Mouse (Mus musculus) layer of hippocampus, adult 9-10 months (tissue): Measurements from ENCODE around the gene Spg7.
"Not testable (repeated sequence)": the region's sequence is repeated elsewhere in the genome, so short reads cannot be mapped to it uniquely, and the experiment has no call there.

Experiments used
- DNase-seq: peaks from one replicate; pipeline ENCODE4 v3.0.0; 2022; ENCODE audit warnings: low spot score

The Spg7 gene

DNA sequence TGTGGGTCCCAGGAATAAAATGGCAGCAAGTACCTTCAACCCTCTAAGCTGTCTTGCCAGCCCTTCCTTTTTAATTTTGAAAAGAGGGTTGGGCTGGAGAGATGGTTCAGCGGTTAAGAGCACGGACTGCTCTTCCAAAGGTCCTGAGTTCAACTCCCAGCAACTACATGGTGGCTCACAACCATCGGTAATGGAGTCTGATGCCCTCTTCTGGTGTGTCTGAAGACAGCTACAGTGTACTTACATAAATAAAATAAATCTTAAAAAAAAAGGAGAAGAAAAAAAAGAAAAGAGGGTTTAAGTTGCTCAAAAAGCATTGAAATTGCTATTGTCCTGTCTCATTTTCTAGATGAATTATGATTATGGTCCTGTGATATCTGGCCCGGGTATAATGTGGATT lies 38.5 kb downstream of the Spg7 start:
- DNase-seq = no peak

DNA sequence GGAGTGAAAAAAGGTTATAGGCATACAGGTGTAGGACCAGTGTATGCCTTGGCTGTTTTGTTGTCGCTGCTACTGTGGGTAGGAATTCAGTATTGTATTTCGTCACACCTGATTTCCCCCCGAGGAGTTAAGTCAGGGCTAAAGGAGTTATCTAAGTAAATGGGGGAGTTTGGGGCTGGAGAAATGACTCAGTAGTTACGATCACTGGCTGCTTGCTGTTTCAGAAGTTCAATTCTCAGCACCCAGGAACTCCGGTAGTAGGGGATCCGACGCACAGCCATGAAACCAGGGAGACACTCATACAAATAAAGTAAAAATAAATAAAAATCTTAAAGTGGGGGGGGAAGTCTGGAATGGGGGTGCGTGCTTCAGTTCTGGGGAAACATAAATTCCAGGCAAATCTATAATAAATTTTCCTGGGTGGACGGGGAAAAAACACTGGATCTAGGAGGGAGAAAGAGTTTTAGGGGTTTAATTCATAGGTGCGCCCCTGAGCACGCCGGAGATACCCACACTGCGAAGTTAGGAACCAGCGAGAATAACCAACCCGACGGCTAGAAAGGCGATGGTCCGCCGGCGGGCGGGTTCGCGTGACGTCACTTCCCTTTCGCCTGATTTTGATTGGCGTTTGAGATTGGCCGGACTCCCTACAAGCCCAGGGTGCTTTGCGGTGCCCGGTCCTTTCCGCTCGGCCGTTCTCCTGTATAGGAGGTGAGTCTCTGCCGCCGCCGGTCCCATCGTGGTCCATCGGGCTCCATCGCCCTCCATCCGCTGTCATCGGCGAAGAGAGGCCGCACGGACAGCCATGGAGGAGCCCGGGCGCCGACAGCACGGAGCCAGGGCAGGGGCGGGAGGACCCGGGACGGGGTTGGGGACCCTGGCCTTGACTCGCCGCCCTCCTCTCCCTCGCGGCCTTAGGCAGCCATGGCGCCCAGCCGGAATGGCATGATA lies 39.3 kb downstream of the Spg7 start, which contains the start of gene Rpl13:
TSS of gene Rpl13 (plus strand) at position 616 of the 951 bp plus-strand sequence.
- peak; percentile 94 for DNase-seq

DNA sequence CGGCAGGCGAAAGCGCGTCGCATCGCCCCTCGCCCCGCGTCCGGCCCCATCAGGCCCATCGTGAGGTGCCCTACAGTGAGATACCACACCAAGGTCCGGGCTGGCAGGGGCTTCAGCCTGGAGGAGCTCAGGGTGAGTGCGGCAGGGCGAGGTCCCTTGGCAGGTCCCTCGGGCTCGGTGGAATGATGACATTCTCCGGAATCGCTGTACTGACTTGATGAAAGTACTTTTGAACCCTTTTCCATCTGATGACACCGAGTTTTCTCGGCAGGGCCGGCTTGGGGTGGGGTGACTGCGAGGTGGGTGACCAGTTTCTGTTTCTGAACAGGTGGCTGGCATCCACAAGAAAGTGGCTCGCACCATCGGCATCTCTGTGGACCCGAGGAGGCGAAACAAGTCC lies 40.1 kb downstream of the Spg7 start:
- not testable (repeated sequence) for DNase-seq

DNA sequence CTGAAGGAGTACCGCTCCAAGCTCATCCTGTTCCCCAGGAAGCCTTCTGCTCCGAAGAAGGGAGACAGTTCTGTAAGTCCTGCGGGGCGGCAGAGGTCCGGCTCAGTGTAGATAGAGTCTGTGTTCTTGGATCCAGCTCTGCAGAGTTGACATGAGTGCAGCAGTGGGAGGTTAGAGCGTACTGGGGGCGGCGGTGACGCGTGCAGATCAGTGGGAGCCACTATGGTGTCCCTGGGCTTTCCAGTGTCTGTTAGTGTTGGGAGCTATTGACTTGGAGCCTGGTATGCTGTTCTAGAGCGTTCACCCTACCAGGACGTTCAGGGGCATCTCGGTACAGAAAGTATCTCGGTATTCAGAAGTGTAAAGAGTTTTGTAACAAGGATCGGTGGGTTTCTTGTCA lies 40.5 kb downstream of the Spg7 start:
- DNase-seq = no peak

DNA sequence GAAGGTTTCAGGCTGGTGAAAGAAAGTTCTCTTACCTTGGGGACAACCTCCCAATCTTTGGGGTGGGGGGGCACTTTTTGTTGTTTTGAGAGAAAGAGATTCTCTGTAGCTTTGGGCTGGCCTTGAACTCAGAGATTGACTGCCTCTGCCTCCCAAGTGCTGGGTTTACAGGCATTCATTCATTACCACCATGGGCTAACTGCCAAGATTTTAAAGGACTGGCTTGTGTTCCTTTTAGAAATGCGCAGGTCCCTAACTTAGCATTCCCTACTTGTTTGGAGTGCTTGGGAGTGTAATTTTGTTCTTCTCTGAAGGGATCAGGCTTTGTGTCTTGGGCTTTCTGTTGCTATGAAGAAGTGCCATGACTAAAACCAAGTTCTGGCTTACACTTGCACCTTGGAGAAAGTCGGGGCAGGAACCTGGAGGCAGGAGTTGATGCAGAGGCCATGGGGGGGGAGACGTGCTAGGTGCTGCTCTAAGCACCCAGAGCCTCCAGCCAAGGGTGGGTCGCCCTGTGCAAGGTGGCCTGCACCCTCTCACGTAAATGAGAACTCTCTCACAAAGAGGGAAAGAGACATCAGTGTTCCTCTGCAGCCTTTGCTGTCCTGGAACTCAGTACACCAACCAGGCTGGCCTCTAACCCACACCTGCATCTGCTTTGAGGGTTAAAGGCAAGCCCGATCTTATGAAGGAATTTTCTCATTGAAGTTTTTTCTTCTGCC lies 41.5 kb downstream of the Spg7 start:
- no peak for DNase-seq

DNA sequence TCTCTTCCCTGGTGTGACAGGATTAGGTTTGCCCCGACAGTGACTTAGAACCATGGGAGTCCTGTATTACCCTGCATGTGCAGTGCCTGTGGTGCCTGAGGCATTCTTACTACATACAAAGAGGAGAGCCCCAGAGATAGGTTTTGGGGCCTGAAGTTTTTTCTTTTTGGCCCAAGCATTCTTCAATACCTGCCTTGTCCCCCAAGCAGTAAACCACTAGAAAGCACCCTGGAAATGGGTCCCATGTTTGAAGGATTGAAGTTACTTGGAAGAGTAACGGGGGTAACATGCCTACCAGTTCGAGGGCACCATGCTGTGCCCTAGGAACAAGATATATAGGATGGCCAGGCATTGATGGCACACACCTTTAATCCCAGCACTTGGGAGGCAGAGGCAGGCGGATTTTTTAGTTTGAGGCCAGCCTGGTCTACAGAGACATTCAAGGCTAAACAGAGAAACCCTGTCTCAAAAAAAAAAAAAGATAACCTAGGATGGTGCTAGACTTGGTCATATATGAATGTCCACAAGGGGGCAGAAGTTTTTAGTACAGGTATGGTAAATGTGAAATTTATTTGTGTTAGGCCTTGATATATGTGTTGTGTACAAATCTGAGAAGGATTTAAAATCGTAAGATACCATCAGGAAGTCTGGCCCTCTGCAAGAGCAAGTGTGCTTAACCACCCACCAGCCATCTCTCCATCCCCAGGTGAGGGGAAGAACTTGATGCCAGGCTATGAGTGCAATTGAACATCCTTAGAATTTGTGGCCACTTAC lies 43.0 kb downstream of the Spg7 start:
- DNase-seq = no peak

DNA sequence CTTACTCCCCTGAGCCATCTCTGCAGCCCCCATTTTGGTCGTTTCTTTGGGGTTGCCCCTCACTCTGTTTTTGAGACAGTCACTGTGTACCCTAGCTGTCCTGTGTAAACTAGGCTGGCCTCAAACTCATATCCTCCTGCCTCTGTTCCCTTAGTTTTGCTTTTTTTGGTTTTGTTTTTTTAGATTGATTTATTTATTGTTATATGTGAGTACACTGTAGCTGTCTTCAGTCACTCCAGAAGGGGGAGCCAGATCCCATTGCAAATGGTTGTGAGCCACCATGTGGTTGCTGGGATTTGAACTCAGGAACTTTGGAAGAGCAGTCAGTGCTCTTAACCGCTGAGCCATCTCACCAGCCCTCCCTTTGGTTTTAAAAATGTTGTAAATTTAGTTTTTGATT lies 43.8 kb downstream of the Spg7 start:
- no peak for DNase-seq

DNA sequence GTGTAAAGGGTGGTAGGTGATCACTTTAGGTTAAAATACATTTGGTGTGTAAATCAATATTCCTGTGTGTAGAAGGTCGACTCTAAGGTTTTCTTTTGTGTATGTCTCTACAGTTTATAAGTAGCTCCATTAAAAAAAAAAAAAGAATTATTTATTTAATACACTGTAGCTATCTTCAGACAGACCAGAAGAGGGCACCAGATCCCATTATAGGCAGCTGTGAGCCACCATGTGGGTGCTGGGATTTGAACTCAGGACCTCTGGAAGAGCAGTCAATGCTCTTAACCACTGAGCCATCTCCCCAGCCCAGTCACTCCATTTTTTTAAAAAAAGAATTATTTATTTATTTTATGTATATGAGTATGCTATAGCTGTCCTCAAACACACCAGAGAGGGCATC lies 45.3 kb downstream of the Spg7 start:
- no peak for DNase-seq

DNA sequence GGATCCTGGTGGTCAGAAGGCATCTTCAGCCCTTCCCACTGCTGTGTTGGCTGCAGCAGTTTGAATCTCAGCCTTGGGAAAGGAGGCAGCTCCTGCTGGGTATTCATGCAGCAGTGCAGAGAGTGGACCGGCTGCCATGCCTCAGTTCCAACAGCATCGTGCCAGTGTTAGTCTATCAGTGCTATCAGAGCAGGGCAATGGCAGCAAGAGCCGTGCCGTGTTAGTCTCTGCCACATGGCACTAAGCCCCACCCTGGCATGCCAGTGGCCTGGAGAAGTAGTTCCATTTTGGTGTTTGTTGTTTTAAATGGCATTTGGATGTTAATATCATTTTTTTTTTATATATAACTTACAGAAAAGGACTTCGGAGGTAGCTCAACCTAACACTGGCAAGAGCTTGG lies 46.2 kb downstream of the Spg7 start:
- DNase-seq = no peak

DNA sequence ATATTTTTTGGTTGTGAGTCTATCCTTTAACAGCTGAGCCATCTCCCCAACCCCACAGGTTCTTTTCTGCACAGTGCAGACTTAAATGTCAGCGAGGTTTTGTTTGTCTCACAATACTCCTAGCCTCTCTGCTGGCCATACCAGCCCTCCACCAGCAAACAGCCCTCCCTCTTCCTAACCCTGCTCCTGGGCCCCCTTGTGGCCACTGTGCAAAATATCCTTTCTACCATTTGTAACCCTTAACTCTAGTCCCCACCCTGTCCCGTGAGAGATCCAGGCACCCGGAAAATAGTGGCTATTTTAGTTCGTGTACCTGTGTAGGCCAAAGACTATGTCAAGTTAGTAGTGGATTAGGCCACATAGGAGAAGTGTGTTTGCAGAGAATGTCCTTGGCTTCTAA lies 47.9 kb downstream of the Spg7 start:
- DNase-seq = no peak

DNA sequence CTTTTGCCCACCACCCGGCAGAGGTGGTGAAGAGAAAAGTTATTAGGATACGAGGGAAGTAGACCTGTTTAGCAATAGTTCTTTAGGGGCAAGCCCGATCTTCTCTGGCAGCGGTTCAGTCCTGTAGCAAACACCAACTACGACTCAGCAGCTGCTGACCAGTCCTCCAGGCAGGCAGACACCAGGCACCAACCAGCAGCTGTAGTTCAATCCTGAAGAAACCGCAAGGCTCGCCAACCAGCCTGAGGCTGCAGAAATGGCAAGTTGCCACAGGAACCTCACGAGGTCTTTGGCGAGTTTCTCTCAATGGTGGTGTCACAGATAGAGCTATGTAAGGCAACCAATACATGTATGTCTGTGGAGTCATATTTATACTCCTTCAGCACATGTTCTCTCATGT lies 50.1 kb downstream of the Spg7 start:
- no peak for DNase-seq

DNA sequence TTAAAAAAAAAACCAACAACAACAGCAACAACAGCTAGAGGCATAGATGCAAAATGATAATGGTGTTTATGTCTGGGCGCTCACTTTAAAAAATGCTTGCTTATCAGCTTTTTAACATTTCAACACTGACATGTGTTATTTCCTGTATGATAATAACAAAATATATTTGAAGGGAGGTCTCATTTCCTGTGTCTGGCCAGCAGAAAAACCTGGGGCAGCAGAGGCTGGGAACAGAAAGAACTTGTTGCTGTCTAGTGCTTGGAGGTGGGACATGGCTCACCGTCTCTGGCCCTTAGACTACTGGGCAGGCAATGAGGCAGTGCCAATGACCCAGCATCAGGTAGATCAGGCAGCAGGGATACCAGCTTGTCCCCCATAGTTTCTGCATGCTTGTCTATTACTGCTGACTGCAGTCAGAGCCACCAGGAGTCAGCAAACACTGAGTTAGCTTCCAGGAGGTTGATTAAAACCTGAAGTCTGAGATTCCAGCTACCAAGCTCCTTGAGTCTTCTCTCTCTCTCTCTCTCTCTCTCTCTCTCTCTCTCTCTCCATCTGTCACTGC lies 51.2 kb downstream of the Spg7 start:
- no peak for DNase-seq

DNA sequence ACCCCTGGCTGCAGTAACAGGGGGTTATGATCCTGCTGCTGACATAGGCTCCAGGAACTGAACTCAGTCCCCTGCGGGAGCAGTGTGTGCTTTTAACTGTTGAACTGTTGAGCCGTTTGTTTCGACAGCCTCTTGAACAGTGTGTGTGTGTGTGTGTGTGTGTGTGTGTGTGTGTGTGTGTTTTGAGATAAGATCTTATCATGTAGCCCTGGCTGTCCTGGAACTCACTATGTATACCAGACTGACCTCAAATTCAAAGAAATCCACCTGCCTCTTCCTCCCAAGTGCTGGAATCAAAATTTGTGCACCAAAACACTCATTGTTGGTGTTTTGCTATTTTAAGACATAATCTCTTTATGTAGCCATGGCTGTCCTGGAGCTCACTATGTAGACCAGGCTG lies 51.9 kb downstream of the Spg7 start:
- DNase-seq = no peak

DNA sequence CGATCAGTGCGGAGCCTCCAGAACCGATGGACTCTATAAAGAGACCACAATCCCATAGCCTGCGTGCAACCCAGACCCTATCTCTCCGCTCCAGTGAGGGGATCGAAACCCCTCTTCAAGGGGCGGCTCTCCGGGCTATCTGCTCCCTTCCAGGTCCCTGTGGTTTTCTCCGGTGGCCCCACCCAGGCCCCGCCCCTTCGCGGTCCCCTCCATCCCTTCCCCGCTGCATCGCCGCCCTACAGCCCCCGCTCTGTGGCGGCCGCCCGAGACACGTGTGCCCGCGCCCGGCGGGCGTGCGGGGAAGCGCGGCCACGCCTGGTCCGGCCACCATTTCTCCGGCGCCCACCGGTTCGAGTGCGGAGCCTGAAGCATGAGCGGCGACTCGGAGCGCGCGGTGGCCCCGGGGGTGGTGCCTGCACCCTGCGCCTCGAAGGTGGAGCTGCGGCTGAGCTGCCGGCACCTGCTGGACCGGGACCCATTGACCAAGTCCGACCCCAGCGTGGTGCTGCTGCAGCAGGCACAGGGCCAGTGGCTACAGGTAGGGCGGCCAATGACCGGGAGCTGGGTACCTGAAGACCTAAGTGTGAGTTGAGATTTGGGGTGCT lies 54.5 kb downstream of the Spg7 start, which contains the start of gene Cpne7:
TSS of gene Cpne7 (plus strand) at position 248 of the 605 bp plus-strand sequence.
- DNase-seq = no peak

DNA sequence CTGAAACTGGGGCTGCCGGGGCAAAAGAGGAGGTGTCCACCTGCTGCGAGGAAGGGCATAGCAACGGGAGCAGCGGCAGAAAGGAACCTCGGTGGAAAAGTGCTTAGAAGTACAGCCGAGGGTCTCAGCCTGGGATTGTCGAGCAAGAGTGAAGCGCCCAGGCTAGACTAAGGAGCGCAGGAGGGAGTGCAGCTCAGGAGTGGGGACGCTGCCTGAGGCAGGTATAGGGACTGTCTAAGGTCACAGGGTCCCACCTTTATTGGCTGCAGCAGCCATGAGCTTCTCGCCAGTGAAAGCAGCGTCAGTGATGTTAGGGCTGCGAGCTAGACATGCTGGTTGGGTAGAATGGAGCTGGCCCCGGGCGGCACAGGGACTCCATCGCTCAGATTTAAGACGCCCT lies 55.0 kb downstream of the Spg7 start:
- no peak for DNase-seq

DNA sequence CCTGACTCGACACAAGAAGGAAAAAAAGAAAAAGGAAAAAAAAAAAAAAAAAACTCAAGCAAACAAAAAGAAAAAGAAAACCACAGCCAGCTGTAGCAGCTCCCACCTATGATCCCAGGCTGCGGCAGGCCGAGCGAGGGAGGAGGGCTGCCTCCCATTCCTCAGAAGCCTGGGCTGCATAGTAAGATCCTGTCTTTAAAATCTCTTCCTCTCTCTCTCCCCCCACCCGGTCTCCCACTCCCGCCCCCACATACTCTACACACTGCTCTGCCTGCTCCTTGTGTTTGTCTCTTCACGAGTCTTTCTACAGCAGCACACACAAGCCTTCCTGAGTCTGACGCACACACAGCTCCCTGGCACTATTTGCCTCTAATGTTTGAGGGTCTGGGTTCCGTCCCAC lies 59.3 kb downstream of the Spg7 start:
- no peak for DNase-seq

DNA sequence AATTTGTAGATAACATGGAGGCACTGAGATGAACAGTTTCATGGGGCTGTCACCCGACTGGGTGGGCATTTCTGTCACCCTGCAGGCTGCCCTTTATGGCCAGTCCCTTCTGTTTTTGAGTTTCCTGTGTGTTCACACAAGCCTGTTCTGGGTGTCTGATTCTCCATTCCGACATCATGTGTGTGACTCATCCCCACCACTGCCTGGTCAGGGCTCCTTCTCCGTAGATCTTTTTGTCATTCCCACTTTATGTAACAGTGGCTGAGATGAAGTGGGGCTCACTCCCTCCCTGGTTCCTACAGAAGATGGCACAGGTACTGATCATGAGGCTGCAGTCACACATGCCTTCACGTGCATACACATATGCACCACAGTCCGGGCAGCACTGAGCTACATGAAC lies 59.9 kb downstream of the Spg7 start:
- DNase-seq = no peak

DNA sequence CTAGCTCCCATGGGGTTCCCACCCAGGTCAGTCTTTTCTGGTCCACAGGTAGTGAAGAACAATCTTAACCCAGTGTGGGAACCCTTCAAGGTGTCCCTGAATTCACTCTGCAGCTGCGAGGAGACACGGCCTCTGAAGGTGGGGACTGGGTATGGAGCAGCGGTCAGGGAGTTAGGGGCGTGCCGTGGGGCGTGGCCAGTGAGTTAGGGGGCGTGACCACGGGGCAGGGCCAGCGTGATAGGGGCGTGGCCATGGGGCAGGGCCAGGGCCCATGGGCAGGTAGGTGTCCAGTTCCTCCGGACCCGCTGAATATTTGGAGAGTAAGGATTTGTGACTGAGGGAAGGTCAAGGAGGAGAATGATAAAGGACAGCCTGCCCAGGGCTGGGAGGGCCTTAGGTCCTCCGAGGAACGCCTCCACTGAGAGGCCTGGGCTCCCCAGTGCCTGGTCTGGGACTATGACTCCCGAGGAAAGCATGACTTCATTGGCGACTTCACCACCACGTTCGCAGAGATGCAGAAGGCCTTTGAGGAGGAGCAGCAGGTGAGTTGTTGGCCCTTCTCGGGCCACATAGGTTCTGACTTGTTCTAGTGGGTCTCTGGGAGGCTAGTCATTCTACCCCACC lies 63.6 kb downstream of the Spg7 start:
- no peak for DNase-seq

DNA sequence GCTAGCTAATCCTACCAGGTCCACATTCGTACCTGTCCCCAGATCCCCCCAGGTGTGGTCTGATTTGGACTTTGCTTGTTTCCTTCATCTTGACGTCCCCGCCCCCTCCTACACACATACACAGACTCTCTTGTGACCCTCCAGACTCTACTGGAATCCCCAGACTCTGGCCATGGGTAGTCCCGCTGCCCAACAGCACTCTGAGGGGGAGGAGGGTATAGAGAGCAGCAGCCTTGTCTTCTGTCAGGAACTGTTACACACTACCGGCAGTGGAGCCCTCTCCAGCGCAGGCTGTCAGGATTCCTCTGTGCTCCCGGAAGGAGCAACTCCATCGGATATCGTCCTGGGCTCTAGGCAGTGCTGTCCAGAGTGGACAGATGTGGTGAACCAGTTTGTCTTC lies 68.3 kb downstream of the Spg7 start:
- no peak for DNase-seq

DNA sequence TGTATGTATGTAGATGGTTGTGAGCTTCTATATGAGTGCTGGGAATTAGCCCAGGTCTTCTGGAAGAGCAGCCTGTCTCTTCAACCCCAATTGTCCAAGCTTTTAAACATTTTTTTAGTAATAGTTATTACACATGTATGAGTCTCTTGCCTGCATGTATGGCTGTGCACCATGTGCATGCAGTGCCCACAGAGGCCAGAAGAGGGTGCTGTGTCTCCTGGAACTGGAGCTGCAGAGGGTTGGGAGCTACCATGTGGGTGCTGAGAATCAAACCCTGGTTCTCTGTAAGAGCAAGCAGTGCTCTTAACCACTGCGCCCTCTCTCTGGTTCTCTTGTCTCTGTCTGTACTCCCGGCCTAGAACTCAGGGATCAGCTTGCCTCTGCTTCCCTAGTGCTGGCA lies 70.2 kb downstream of the Spg7 start:
- no peak for DNase-seq

DNA sequence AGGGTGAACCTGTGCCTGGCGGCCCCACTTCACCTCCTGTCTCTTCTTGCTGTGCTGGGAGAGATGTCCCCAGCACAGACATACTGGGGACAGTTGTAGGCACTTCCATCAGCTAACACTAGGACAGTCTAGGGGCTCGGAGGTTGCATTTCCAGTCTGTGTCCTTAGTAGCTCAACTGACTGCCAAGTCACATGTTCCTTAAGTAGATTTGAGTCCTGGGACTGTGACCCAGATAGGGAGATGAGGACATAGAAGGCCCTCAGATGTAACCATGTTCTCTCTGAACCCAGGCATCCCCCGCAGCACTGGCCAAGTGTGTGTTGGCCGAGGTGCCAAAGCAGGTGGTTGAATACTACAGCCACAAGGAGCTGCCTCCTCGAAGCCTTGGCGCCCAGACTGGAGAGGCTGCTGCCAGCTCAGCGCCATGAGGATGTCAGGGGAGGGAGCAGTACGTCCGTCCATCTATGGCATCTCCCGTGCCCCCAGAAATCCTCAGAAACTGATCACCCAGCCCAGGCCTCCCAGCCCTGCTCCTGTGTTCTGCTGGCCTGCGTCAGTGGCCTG lies 71.5 kb downstream of the Spg7 start:
- no peak for DNase-seq
